Mouse (Mus musculus) G1E (cell line): ENCODE measurements around the gene Ccdc83.

Source experiments
- CTCF ChIP-seq: IDR thresholded peaks from 2 replicates; pipeline ENCODE4 v1.5.1; 2012; ENCODE audit warnings: low read depth, low read length, inconsistent platforms, mixed read lengths
- GATA1 ChIP-seq: IDR thresholded peaks from 2 replicates; pipeline ENCODE4 v1.6.1; 2012; ENCODE audit warnings: borderline replicate concordance, low read length, inconsistent platforms, mixed read lengths
- GATA2 ChIP-seq: IDR thresholded peaks from 2 replicates; pipeline ENCODE4 v1.6.1; 2012; ENCODE audit warnings: low read depth, low read length, inconsistent platforms, borderline replicate concordance
- POLR2AphosphoS5 ChIP-seq: IDR thresholded peaks from 2 replicates; pipeline ENCODE4 v1.6.1; 2012; ENCODE audit warnings: low read depth, low read length, inconsistent platforms; ENCODE audit not compliant: insufficient replicate concordance
- TAL1 ChIP-seq: conservative IDR thresholded peaks from 2 replicates; pipeline ENCODE4 v1.6.1; 2012; ENCODE audit warnings: low read depth, low read length, inconsistent platforms, mixed read lengths

GRCm38 (mm10) chr7:90200251-90200650 is 65.3 kb downstream of the Ccdc83 start:
- TF ChIP-seq CTCF = no peak
- TF ChIP-seq POLR2AphosphoS5 = no peak
- TF ChIP-seq GATA1 = no peak
- TF ChIP-seq TAL1 = no peak
- TF ChIP-seq GATA2 = no peak
